Mouse (Mus musculus) kidney, adult 2 months (tissue): Measurements from ENCODE around the gene Dpp6. TPM values are rescaled to one million over a fixed set of nuclear protein-coding genes. Genes with fewer than 3 reads are reported as not detected.

Experiments
- DNase-seq: peaks from one replicate; pipeline ENCODE4 v3.0.0; 2021
- H3K27ac ChIP-seq: fragments of 200-500 bp; 2 replicates; pipeline ENCODE4 v1.5.1; 2012; ENCODE audit warnings: low read depth, low read length, control low read depth, inconsistent platforms; ENCODE audit not compliant: insufficient read depth
- H3K27me3 ChIP-seq: fragments of 200-500 bp; replicated peaks from 2 replicates; pipeline ENCODE4 v1.6.1; 2012; ENCODE audit warnings: mild to moderate bottlenecking, moderate library complexity, low read length, inconsistent platforms; ENCODE audit not compliant: control insufficient read depth, insufficient read depth
- H3K36me3 ChIP-seq: fragments of 200-500 bp; 2 replicates; pipeline ENCODE4 v1.6.1; 2012; ENCODE audit warnings: mild to moderate bottlenecking, moderate library complexity, low read length, inconsistent platforms; ENCODE audit not compliant: control insufficient read depth, insufficient read depth
- H3K4me1 ChIP-seq: fragments of 200-500 bp; 2 replicates; pipeline ENCODE4 v1.6.1; 2011; ENCODE audit warnings: low read length; ENCODE audit not compliant: control insufficient read depth, insufficient read depth
- H3K4me3 ChIP-seq: fragments of 200-500 bp; 2 replicates; pipeline ENCODE4 v1.5.1; 2011; ENCODE audit warnings: mild to moderate bottlenecking, low read depth, low read length, control low read depth; ENCODE audit not compliant: insufficient read depth
- CTCF ChIP-seq: fragments of 200-500 bp; conservative IDR thresholded peaks from 2 replicates; pipeline ENCODE4 v1.5.1; 2011; ENCODE audit warnings: low read depth, mild to moderate bottlenecking, control low read depth, low read length, moderate library complexity, mixed read lengths; ENCODE audit not compliant: insufficient read depth, insufficient read length
- POLR2A ChIP-seq: fragments of 200-500 bp; IDR thresholded peaks from one replicate; pipeline ENCODE4 v1.6.1; 2011; ENCODE audit warnings: low read depth, low read length, control low read depth
- WGBS: fragments of 180-500 bp; shearing (Covaris S2); methylation state at CpG from one replicate; pipeline ENCODE4 v1.1.7; 2018; 5-methylcytosine and 5-hydroxymethylcytosine counted together
- polyA plus RNA-seq: library from polyadenylated mRNA; depleted of rRNA; stranded (reverse); fragments of >200 nt; gene quantifications from 2 replicates; pipeline ENCODE4 v1.2.3, GENCODE M21; 2012

Dpp6 gene
- polyA plus RNA-seq, 1 experiment: 0.61 TPM

GRCm38 (mm10) chr5:27767948-27768347, 950.9 kb downstream of the Dpp6 start:
- TF ChIP-seq POLR2A (no peak), CTCF (no peak)
- H3K27ac ChIP-seq: no peak overlapping the region
- no peaks in the 10 kb centered on the region for H3K4me1 ChIP-seq
- no peaks in the 10 kb centered on the region for H3K27me3 ChIP-seq
- 84% methylated on average over 5 of the region's 5 CpGs for WGBS
- peaks cover 4% of the 10 kb centered on the region for H3K36me3 ChIP-seq
- no peak for DNase-seq
- no peak overlapping the region for H3K4me3 ChIP-seq
